9 mouse cellular contexts compared by ENCODE assay signal in the genomic region with DNA sequence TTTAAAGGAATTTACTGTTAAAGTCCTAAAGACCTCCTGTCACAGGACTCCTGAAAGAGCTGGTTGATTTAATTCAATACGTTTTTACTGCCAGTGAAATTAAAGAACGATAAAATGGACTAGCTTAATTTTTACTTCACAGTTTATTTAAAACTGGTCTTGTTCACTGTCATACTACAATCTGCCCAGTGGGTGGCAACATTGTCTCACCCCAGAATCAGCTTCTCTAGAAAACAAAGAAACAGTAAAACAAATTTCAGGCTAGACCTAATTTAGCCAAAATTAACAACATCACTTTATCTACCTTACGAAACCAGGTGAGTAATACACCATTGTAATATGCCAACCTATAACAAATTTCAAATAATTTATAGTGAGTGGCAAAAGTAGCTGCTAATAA. TPM values are rescaled to one million over a fixed set of nuclear protein-coding genes. Genes with fewer than 3 reads are reported as not detected.
DNase-seq lines count a peak whose midpoint lies in the region; ATAC-seq lines count a peak whose summit lies in the region.
"Had no signal": no experiment of that assay in that cellular context is flagged by ENCODE, and none has a peak within 500 bp of the region (broad histone marks: within the 10 kb centered on the region; RNA-seq: fewer than 3 reads in every experiment).

No protein-coding gene starts in this region.

- no peaks in the 10 kb centered on the region for H3K36me3 ChIP-seq in hindbrain, embryonic 14.5 days (replicated peaks; ENCODE audit: control insufficient read depth, insufficient read depth)
- no peaks in the 10 kb centered on the region for H3K36me3 ChIP-seq in hindbrain, embryonic 10.5 days
- H3K36me3 ChIP-seq: embryonic facial prominence, embryonic 13.5 days had no signal

- no peaks in the 10 kb centered on the region for H3K4me1 ChIP-seq in hindbrain, embryonic 14.5 days (replicated peaks; ENCODE audit: control insufficient read depth, insufficient read depth, low read length)
- peaks cover 22% of the 10 kb centered on the region for H3K4me1 ChIP-seq in hindbrain, embryonic 10.5 days (replicated peaks)
- H3K4me1 ChIP-seq: embryonic facial prominence, embryonic 13.5 days had no signal

- no peak overlapping the region for H3K4me2 ChIP-seq in hindbrain, embryonic 14.5 days (replicated peaks)
- H3K4me2 ChIP-seq: embryonic facial prominence, embryonic 13.5 days had no signal

- no peak overlapping the region for H3K27ac ChIP-seq in hindbrain, embryonic 14.5 days
- no peak overlapping the region for H3K27ac ChIP-seq in hindbrain, embryonic 10.5 days
- H3K27ac ChIP-seq: embryonic facial prominence, embryonic 13.5 days had no signal

- H3K4me3 ChIP-seq in hindbrain, embryonic 14.5 days (replicated peaks; ENCODE audit: low read length), result no peak overlapping the region
- H3K4me3 ChIP-seq in hindbrain, embryonic 10.5 days, result no peak overlapping the region
- H3K4me3 ChIP-seq: embryonic facial prominence, embryonic 13.5 days had no signal

- no peaks in the 10 kb centered on the region for H3K9me3 ChIP-seq in hindbrain, embryonic 14.5 days (ENCODE audit: control insufficient read depth, low read length)
- H3K9me3 ChIP-seq in hindbrain, embryonic 10.5 days, result no peaks in the 10 kb centered on the region
- H3K9me3 ChIP-seq: embryonic facial prominence, embryonic 13.5 days had no signal

- H3K27me3 ChIP-seq in hindbrain, embryonic 14.5 days (ENCODE audit: control insufficient read depth, insufficient read depth, low read length), result no peaks in the 10 kb centered on the region
- H3K27me3 ChIP-seq in hindbrain, embryonic 10.5 days (ENCODE audit: insufficient read depth, poor library complexity, severe bottlenecking), result no peaks in the 10 kb centered on the region
- H3K27me3 ChIP-seq: embryonic facial prominence, embryonic 13.5 days had no signal

- WGBS in hindbrain, embryonic 14.5 days, result 20% methylated on average over 3 of the region's 3 CpGs
- whole genome bisulfite sequencing in hindbrain, embryonic 10.5 days, result 29% methylated on average over 3 of the region's 3 CpGs

- no peak overlapping the region for H3K9ac ChIP-seq in hindbrain, embryonic 14.5 days
- H3K9ac ChIP-seq: embryonic facial prominence, embryonic 13.5 days had no signal

- peak; percentile 74 for DNase-seq in hindbrain, embryonic 14.5 days (ENCODE audit: low spot score)
- DNase-seq in hindbrain, embryonic 10.5 days (ENCODE audit: low spot score), result no peak
- DNase-seq in thymus, postnatal 25 days, result peak; percentile 18
- no peak for DNase-seq in thymus, adult 18-20 months
- peak; percentile 73 for DNase-seq in embryo, embryonic 10.5 days (ENCODE audit: low spot score)
- no peak for DNase-seq in urinary bladder, adult 18-20 months (ENCODE audit: low spot score in 2 of 2)
- no peak for DNase-seq in ovary, postnatal 36 days (ENCODE audit: low spot score)

- no peak for ATAC-seq in hindbrain, embryonic 14.5 days (ENCODE audit: low FRiP score)
- peak; percentile 65; the same call in 1 of the 2 replicates for ATAC-seq in megakaryocyte-erythroid progenitor cell, adult 5-6 weeks (replicated peaks; ENCODE audit: low FRiP score, low TSS enrichment, poor library complexity, severe bottlenecking)

RNA-seq across cellular contexts. Expression of gene Stam2, which starts 14.6 kb away (rescaled TPM):
- 46.9 and 50.7 TPM in 2 replicates for polyA plus RNA-seq in hindbrain, embryonic 14.5 days (2014; fragmentation: Nextera tagmentation; extraction: Ambion mirVana)
- polyA plus RNA-seq in hindbrain, embryonic 10.5 days (2016; fragmentation: Nextera tagmentation; extraction: Ambion mirVana), result 36.1 and 37.6 TPM in 2 replicates
- total RNA-seq in megakaryocyte-erythroid progenitor cell, adult 5-6 weeks (2014; fragmentation: Nextera tagmentation), result 9.7 and 11.5 TPM in 2 replicates
- total RNA-seq in megakaryocyte-erythroid progenitor cell, adult 5-6 weeks (2017), result 13.1 and 19.5 TPM in 2 replicates

Comparison
In these comparisons a context has a peak if more than half of its experiments do, and no peak if none do; other contexts are left out.
1. DNase-seq: peak in hindbrain, embryonic 14.5 days (single experiment), thymus, postnatal 25 days (single experiment) and embryo, embryonic 10.5 days (single experiment); none in hindbrain, embryonic 10.5 days (single experiment), thymus, adult 18-20 months (0 of 2), urinary bladder, adult 18-20 months (0 of 2) and ovary, postnatal 36 days (single experiment).